Mouse (Mus musculus) small intestine, adult 2 months (tissue): Measurements from ENCODE around the gene Nnmt.

ENCODE experiments used
- CTCF ChIP-seq: fragments of 200-500 bp; IDR thresholded peaks from 2 replicates; pipeline ENCODE4 v1.5.1; 2012; ENCODE audit warnings: low read depth, mild to moderate bottlenecking, control low read depth, inconsistent platforms, low read length, moderate library complexity, mixed read lengths; ENCODE audit not compliant: insufficient replicate concordance, insufficient read length; ENCODE audit errors: extremely low read depth
- POLR2A ChIP-seq: fragments of 200-500 bp; IDR thresholded peaks from 2 replicates; pipeline ENCODE4 v1.6.1; 2012; ENCODE audit warnings: low read depth, mild to moderate bottlenecking, control low read depth, inconsistent platforms, low read length, moderate library complexity

DNA sequence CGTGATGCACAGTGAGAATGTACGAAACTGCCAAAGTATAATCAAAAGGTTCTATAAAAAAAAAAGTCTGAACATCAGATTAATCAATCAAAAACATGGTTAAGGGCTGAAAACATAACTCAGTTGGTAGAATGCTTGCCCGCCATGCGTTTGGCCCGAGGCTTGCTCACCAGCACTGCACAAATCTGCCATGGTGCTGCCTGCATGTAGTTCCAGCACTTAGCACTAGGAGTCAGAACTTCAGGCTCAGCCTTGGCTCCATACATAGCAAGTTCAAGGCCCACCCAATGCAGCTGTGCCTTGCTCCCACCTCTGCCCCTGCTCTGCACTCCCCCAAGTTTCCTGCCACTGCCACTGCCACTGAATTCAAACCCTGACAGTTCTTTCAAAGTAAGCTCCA lies 744 bp upstream of the Nnmt start:
- TF ChIP-seq CTCF = peak; percentile 16; the same call in 1 of the 2 replicates
- no peak for TF ChIP-seq POLR2A
